Mouse (Mus musculus) adrenal gland, adult 18-20 months (tissue): ENCODE data around the gene Olfr715b. TPM values are rescaled to one million over a fixed set of nuclear protein-coding genes. Genes with fewer than 3 reads are reported as not detected.
"Not testable (repeated sequence)": the region's sequence is repeated elsewhere in the genome, so short reads cannot be mapped to it uniquely, and the experiment has no call there.

Experiments used
- DNase-seq, 2 experiments: peaks; one replicate each; pipeline ENCODE4 v3.0.0; 2021 to 2022; ENCODE audit warnings: low spot score in 2 of 2
- long read RNA-seq, 2 experiments: library from polyadenylated mRNA; stranded (forward); transcript quantifications; one replicate each; pipeline ENCODE4 v2.0.0; 2021
- total RNA-seq, 2 experiments: library from RNA; stranded (reverse); gene quantifications; 1 replicate in 1 of 2; 2 replicates in 1 of 2; pipeline ENCODE4 v1.2.3; 2021

Olfr715b gene
- total RNA-seq = not detected
- long read RNA-seq, experiment 1 = 0 reads
- long read RNA-seq, experiment 2 = 0 reads

- not testable (repeated sequence) for DNase-seq
Measured at GRCm38 (mm10) chr7:107110269-107110668, at the start of gene Olfr715b. Gene Olfr715b, minus strand, starts transcription at chr7:107110369.

GRCm38 (mm10) chr7:107138027-107138426, 27.9 kb upstream of the Olfr715b start, which contains the start of gene Olfr716:
Gene Olfr716, plus strand, starts transcription at chr7:107138327.
- not testable (repeated sequence) for DNase-seq

- DNase-seq = not testable (repeated sequence)
Measured at GRCm38 (mm10) chr7:107130983-107131382, 20.8 kb upstream of the Olfr715b start, which contains the start of gene Olfr715. Gene Olfr715, minus strand, starts transcription at chr7:107131083.

GRCm38 (mm10) chr7:107092920-107093319, 17.2 kb downstream of the Olfr715b start, which contains the start of gene Olfr17:
Gene Olfr17, plus strand, starts transcription at chr7:107093220.
- no peak for DNase-seq

GRCm38 (mm10) chr7:107070681-107071080, 39.5 kb downstream of the Olfr715b start, which contains the start of gene Olfr714:
Gene Olfr714, plus strand, starts transcription at chr7:107070981.
- DNase-seq = no peak

Other genes starting within 250 kb of the Olfr715b start
- gene Olfr704, start 247.2 kb downstream of the Olfr715b start, total RNA-seq = not detected
- not detected for gene Olfr705, start 233.5 kb downstream of the Olfr715b start, total RNA-seq
- not detected for gene Olfr706, start 222.2 kb downstream of the Olfr715b start, total RNA-seq
- not detected for gene Olfr707, start 209.1 kb downstream of the Olfr715b start, total RNA-seq
- gene Olfr1532-ps1, start 202.4 kb downstream of the Olfr715b start, total RNA-seq = not detected
- gene Olfr709-ps1, start 178.2 kb downstream of the Olfr715b start, total RNA-seq = under 1 TPM in 1 of 2 experiments, not detected in 1; 0.07 TPM
- not detected for gene Olfr710, start 162.1 kb downstream of the Olfr715b start, total RNA-seq
- not detected for gene Olfr6, start 146.4 kb downstream of the Olfr715b start, total RNA-seq
- gene Olfr711, start 134.9 kb downstream of the Olfr715b start, total RNA-seq = not detected
- not detected for gene Olfr2, start 104.3 kb downstream of the Olfr715b start, total RNA-seq
- gene Olfr713, start 79.2 kb downstream of the Olfr715b start, total RNA-seq = not detected
- gene Olfr714, start 39.4 kb downstream of the Olfr715b start, total RNA-seq = not detected
- not detected for gene Olfr17, start 17.1 kb downstream of the Olfr715b start, total RNA-seq
- gene Olfr715, start 20.7 kb upstream of the Olfr715b start, total RNA-seq = not detected
- gene Olfr716, start 28.0 kb upstream of the Olfr715b start, total RNA-seq = not detected
- gene Nlrp14, start 56.6 kb upstream of the Olfr715b start, total RNA-seq = not detected
- gene Rbmxl2, start 99.1 kb upstream of the Olfr715b start, total RNA-seq = not detected